Mouse (Mus musculus) testis, adult 2 months (tissue): ENCODE data around the gene Bloc1s1.
A peak's percentile ranks its signal among the peaks of the same experiment; 100 is the strongest.

ENCODE experiments used
- CTCF ChIP-seq: fragments of 200-500 bp; IDR thresholded peaks from 2 replicates; pipeline ENCODE4 v1.5.1; 2012; ENCODE audit warnings: low read depth, mild to moderate bottlenecking, inconsistent platforms, low read length, moderate library complexity; ENCODE audit not compliant: control insufficient read depth, insufficient read depth, insufficient replicate concordance
- POLR2A ChIP-seq: fragments of 200-500 bp; IDR thresholded peaks from 2 replicates; pipeline ENCODE4 v1.6.1; 2012; ENCODE audit warnings: low read depth, mild to moderate bottlenecking, inconsistent platforms, low read length, moderate library complexity; ENCODE audit not compliant: control insufficient read depth

DNA sequence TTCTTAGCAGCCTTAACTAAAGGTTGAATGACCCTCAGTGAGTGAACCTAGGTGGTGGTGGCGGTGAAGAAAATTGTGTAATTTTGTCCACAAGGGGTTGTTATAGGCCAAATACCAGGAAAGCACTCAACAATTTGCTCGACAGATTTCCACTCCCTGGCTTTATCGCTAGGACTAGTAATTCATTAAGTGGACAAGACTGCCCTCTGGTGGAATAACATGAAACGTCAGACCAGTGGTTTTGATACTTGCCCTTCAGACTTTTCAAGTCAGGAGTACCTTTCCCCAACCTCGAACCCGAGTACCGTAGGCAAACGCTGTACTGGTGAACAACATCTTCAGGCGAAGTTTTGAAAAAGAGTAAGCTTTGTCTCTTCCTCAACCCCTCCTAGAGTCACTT, 28.4 kb downstream of the Bloc1s1 start:
- TF ChIP-seq POLR2A = no peak
- peak; percentile 23; the same call in 1 of the 2 replicates for TF ChIP-seq CTCF
